Mouse (Mus musculus): ENCODE data around the gene Efcab14.

Gene Efcab14

GRCm38 (mm10) chr4:115737551-115738041, at the start of gene Efcab14:
Efcab14 (plus strand) TSS chr4:115737744.
- DNase-seq: peak; percentile 98

GRCm38 (mm10) chr4:115701468-115701867, 36.1 kb upstream of the Efcab14 start:
- DNase-seq: no peak

GRCm38 (mm10) chr4:115703927-115704505, 33.5 kb upstream of the Efcab14 start:
- DNase-seq: no peak

- peak; percentile 67 for DNase-seq
Observed at GRCm38 (mm10) chr4:115708974-115709593, 28.5 kb upstream of the Efcab14 start.

GRCm38 (mm10) chr4:115709792-115710418, 27.6 kb upstream of the Efcab14 start:
- peak; percentile 94 for DNase-seq

DNA sequence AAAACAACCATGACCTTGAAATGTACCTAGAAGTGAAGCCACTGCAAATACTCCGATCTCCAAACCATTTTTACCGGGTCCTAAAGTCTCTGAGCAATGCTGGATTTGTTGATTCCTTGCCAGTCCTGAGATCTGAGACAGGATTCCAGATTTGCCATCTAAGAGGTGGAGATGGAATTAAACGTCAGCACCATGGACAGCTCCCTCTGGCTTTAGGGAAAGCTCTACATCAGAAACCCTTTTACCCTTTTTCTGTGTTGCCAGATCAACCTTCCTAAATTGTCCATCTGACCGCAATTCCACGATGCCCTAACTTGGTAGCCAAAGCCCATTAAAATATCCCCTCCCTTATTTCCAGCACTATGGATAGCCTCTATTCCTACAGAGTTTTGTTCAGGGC, 8.8 kb upstream of the Efcab14 start:
- DNase-seq: peak; percentile 61

GRCm38 (mm10) chr4:115731588-115732222, 5.8 kb upstream of the Efcab14 start:
- peak; percentile 81 for DNase-seq

DNA sequence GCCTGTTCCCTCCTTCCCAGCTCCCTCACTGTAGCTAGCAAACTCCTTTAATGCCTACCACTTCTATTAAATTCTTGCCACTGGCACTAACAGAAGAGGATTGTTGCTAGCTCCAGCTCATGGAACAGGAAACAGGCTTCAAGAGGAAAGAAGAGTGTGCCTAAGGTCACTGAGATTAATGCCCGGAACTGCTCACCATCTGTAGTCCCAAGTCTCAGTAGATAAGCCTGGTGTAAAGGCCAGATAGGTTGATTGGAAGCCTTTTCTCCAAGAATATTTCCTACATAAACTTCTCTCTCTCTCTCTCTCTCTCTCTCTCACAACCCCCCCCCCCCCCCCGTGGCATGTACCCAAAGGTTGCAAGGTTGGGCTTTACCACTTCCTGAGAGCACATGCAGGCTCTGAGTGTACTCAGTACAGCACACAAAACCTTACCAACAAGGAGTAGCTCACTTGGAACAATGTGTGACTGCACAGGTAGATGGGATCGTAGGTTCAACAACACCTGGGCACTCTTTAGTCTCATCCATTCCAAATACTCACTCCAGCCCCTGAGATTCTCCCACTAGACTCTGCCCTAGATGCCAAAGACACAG, 5.2 kb upstream of the Efcab14 start:
- DNase-seq: no peak

DNA sequence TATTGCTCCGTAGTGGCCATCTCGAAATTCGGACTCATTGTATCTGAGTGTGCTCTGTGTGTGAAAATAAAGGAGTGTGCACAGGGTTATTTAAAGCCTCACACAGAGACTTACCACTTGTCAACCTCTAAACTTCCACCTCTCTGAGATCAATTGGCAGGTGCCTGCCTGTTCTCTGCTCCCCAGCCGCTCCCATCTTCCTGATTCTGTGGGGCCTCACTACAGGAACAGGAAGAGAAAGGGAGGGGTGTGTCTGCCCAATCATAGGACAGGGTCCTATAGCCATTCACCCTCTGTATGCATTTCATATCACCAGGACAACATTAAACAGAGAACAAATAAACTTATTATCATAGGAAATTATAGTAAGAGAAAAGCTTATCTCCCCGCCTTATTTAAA, 3.8 kb upstream of the Efcab14 start:
- DNase-seq: no peak

- no peak for DNase-seq
Observed at GRCm38 (mm10) chr4:115734867-115735266, 2.7 kb upstream of the Efcab14 start.

DNA sequence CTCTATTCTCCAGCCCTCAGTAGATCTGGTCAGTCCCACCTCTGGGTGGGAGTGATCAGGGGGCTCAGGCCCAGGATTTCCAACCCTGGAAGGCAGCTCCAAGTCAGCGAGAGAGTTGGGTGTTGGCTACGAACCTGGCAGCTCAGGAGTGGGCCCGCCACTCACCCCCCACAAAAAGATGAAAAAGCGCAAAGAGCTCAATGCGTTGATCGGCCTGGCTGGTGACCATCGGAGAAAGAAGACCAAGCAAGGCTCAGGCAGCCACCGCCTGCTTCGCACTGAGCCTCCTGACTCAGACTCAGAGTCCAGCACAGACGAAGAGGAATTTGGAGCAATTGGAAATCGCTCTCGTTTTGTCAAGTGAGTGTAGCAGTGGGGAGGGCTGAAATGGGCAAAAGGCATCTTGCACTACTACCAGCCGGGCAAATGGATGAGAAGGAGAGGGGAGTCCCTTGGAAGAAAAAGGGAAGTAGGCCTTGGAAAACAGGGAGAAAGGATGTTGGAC, 989 bp downstream of the Efcab14 start:
- peak; percentile 15 for DNase-seq

GRCm38 (mm10) chr4:115742658-115743057, 5.1 kb downstream of the Efcab14 start:
- no peak for DNase-seq

GRCm38 (mm10) chr4:115743096-115743495, 5.6 kb downstream of the Efcab14 start:
- DNase-seq: no peak

DNA sequence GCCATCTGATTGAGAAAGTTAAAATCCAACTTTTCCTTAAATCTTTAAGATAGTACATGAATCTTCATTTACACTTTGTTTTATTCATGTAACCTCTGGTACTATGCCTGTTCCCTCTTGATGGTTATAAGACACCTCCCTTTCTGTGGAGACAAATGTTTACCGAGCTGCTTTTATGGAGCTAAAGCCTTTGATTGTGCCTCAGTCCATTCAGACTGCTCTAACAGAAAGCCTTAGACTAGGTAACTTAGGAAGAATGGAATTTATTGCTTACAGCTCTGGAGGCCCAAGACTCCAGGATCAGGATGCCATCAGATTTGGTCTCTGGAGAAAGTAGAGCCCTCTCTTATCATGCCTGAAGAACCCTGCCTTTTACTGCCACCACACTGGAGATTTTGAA, 10.6 kb downstream of the Efcab14 start:
- DNase-seq: no peak

DNA sequence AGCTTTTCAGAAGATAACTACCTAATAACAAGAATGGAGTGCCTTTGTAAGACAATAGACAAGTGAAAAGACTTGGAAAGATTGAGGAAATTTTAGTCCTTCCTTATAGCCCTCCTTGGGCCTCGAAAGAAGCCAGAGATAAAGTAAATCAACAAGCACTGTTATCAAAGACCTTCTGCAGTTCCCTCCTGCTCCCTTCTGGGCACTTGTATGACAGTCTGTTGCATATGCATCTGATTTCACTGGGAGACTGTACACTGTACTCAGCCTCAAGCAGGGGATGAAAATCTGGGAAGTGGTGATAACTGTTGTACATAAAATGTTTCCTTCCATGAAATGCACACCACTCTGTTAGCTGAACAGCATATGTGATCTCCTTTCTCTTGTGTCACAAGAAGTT, 11.8 kb downstream of the Efcab14 start:
- DNase-seq: no peak

GRCm38 (mm10) chr4:115754101-115754500, 16.6 kb downstream of the Efcab14 start:
- no peak for DNase-seq

- no peak for DNase-seq
Observed at GRCm38 (mm10) chr4:115754851-115755250, 17.3 kb downstream of the Efcab14 start.

GRCm38 (mm10) chr4:115761206-115761605, 23.7 kb downstream of the Efcab14 start:
- peak; percentile 36 for DNase-seq

DNA sequence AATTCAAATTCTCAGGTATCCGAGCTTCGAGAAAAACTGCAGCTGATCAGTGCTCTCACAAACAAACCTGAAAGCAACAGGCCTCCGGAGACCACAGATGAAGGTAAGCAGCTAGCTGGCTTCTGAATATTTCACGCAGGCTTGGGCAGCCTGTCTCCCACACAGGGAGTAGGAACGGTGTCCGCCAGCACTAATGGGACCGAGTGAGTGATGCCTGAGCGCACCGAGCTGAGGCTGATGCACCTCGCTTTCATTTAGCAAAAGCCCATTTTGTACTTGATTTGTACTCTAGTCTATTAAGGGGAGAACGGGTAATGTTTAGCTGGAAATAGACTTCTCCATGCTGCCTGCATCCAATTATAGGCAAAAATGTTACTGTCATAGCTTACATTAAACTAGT, 27.0 kb downstream of the Efcab14 start:
- DNase-seq: no peak

GRCm38 (mm10) chr4:115767647-115768467, 30.3 kb downstream of the Efcab14 start:
- no peak for DNase-seq

DNA sequence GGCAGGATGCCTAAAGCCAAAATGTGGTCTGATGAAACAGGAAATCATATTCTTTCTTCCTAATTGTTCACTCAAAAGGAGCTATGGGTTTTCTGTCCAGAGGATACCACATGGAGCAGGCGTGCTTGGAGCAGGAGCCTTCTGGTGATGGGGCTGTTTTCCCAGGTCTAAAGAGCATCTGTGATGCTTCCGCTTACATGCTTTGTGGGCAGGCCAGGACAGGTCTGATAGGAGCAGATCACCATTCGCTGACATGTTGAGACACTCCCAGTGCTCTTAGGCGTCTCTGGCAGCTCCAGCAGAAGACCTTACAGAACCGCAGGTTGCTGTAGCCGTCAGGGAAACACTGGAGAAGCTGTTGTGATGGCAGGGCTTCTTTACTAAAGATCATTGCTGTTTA, 37.5 kb downstream of the Efcab14 start:
- no peak for DNase-seq

DNA sequence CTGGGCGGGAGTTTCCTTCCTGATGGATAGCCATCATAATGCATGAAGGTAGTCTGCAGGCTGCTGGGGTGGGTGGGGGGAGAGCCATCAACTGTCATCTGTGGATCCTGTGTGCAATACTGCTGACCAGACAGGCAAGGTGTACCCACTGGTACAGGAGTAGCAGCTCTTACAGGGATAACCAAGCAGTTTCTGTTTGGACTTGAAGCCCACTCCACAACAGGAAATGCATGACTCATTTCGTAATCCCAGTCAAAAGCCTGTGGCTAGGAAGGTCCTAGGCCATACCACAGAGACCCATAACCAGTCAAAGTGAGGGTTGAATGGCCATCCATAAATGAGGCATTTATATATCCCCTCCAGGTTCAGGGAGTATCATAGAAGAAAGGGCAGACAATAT, 40.1 kb downstream of the Efcab14 start:
- DNase-seq: no peak

Measured in kidney, adult 18-20 months (tissue).